Mouse (Mus musculus): ENCODE measurements around the gene Car2. TPM values are rescaled to one million over a fixed set of nuclear protein-coding genes. Genes with fewer than 3 reads are reported as not detected.

The Car2 gene
- 31.0 and 38.2 TPM in 2 replicates for polyA plus RNA-seq (2014; fragmentation: Nextera tagmentation; extraction: Ambion mirVana)

DNA sequence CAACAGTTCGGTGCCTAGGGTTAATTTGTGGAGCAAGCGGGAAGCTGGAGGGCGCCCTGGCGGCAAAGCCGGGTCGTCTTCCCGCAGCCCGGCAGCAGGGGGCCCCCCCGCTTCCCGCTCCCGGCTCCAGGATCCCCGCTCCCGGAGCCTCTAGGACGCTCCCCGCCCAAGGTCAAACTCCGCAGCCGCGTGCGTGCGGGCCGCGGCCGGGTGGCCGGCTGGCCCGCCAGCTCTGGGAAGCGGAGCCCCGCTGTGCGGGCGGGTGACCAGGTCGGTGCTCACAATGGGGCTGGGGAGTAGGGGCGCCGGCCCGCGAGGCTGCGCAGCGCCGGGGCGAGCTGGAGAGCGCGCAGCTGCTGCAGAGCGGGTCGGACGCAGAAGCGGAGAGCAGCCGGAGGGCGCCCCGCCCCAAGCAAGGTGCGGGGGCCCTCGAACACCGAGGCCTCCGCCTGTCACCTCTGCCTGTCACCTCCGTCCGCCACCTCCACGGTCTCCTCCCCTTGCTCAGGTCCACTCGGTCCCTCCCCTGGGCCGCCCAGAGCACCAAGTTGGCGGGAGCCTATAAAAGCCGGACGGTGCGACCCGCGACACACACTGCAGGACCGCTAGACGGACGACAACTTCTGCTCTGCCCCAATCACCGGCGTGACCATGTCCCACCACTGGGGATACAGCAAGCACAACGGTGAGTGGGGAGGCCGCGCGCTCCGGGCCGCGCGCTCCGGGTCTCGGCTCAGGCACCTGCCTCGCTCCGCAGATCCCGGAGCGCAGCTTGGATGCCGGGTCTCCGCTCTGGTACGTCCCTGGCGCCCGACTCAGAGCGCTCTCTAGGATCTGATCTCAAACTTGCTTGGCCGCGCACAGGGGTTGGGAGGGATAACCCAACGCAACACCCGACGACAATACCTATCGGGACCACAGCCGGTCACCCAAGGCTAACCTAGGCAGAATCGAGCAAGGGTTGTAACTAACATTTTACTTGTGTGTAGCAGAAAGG, at the start of gene Car2:
Car2 (plus strand) TSS at position 172 of the 997 bp plus-strand sequence.
- Histone ChIP-seq H3K4me1 (ENCODE audit: control insufficient read depth, insufficient read depth, low read length) (no peaks in the 10 kb centered on the region), H3K36me3 (ENCODE audit: control insufficient read depth, insufficient read depth, low read length) (no peaks in the 10 kb centered on the region), H3K4me3 (ENCODE audit: low read length) (peak within 1 kb of the TSS; percentile 72), H3K9me3 (ENCODE audit: control insufficient read depth, low read length) (no peaks in the 10 kb centered on the region), H3K27me3 (ENCODE audit: control insufficient read depth, insufficient read depth, low read length) (no peaks in the 10 kb centered on the region), H3K27ac (ENCODE audit: low read depth, low read length) (no peak within 1 kb of the TSS), H3K9ac (ENCODE audit: low read depth, low read length) (peak within 1 kb of the TSS; percentile 63), H3K4me2 (replicated peaks; ENCODE audit: low read depth, low read length) (peak within 1 kb of the TSS; percentile 72)
- under 1% methylated on average over 72 of the region's 95 CpGs for WGBS
- ATAC-seq (ENCODE audit: low FRiP score, low TSS enrichment), result peak; percentile 91

DNA sequence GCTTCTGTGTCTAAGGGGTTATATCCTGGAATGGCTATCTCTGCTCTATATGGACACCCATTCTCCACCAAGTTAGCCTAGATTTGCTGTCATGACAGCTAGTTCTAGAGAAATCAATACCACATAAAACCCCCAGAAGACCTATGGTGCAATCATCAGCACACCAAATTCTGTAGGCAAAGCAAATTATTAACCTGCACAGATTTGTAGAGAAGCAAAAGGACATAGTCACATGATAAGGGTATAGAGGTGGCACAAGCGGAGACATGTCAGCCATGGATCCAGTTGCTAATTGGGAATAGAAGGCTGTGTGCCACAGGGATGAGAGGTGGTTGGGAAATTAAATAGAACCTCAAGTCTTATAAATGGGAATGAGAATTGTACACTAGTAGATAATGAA, 47.1 kb upstream of the Car2 start:
- ATAC-seq (ENCODE audit: low FRiP score, low TSS enrichment), result no peak
- H3K4me1 ChIP-seq (ENCODE audit: control insufficient read depth, insufficient read depth, low read length), result no peaks in the 10 kb centered on the region
- no peaks in the 10 kb centered on the region for H3K36me3 ChIP-seq (ENCODE audit: control insufficient read depth, insufficient read depth, low read length)
- H3K9me3 ChIP-seq (ENCODE audit: control insufficient read depth, low read length), result no peaks in the 10 kb centered on the region
- H3K27me3 ChIP-seq (ENCODE audit: control insufficient read depth, insufficient read depth, low read length), result no peaks in the 10 kb centered on the region
- H3K4me2 ChIP-seq (replicated peaks; ENCODE audit: low read depth, low read length), result no peak overlapping the region
- H3K27ac ChIP-seq (ENCODE audit: low read depth, low read length), result no peak overlapping the region
- WGBS, result 97% methylated on average over 1 of the region's 1 CpGs
- no peak overlapping the region for H3K9ac ChIP-seq (ENCODE audit: low read depth, low read length)
- no peak overlapping the region for H3K4me3 ChIP-seq (ENCODE audit: low read length)

DNA sequence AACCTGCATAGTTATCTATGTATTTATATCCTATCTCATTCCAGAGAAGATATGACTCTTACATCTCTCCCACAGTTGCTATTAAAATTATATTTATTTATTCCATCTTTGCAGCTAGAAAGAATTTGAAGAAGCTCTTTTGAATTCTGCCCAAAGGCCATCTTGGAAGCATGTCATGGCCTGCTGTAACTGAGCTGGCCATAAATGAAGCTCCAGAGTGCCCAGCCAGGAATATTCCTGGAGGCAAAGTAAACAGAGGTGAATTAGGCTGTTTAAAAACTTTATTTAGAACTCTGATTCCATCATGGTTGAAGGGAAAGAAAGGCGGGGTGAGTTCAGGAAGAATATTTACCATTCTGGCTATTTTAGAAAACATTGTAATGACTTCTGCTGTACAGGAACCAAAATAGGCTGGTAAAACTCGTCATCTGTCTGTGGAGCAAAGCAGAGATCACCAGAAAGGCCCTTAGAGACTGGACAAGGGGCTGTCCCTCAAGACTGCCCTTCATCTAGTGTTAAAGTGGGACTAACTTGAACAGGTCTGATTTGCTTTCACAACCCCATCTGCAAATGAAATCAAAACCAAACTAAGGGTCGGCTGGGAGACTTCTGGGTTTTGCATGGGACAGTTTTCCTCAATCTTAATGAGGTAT, 46.5 kb upstream of the Car2 start:
- WGBS, result 83% methylated on average over 3 of the region's 3 CpGs
- H3K4me3 ChIP-seq (ENCODE audit: low read length), result no peak overlapping the region
- no peaks in the 10 kb centered on the region for H3K4me1 ChIP-seq (ENCODE audit: control insufficient read depth, insufficient read depth, low read length)
- H3K9ac ChIP-seq (ENCODE audit: low read depth, low read length), result no peak overlapping the region
- no peak overlapping the region for H3K27ac ChIP-seq (ENCODE audit: low read depth, low read length)
- no peaks in the 10 kb centered on the region for H3K27me3 ChIP-seq (ENCODE audit: control insufficient read depth, insufficient read depth, low read length)
- H3K4me2 ChIP-seq (replicated peaks; ENCODE audit: low read depth, low read length), result no peak overlapping the region
- H3K9me3 ChIP-seq (ENCODE audit: control insufficient read depth, low read length), result no peaks in the 10 kb centered on the region
- ATAC-seq (ENCODE audit: low FRiP score, low TSS enrichment), result no peak
- no peaks in the 10 kb centered on the region for H3K36me3 ChIP-seq (ENCODE audit: control insufficient read depth, insufficient read depth, low read length)

DNA sequence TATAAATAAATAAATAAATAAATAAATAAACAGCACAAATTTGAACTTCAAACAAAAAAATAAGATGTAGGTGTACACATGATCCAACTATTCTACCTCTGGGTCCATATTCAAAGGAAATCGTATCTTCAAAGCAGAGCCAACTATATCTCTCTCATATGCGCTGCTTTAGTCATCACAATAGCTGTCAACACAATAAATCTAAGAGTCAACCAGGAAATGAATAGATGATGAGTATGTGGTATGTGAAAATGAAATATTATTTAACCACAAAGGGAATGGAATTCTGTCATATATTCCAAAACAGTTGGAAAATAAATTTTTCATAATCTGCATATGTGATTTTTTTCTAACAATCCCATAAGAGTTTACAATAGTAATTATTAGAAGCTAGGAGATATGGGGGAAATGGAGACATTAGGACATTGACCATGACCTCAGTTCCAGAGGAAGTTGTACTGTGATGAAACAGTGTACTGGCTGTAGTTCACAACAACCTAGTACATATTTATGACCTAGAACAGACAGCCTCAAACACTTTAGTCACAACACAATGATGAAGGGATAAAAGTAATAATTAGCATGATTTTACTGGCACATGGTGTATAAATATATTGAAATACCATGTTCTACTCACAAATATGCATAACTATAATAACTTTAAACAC, 37.4 kb upstream of the Car2 start:
- 88% methylated on average over 2 of the region's 2 CpGs for WGBS
- H3K4me2 ChIP-seq (replicated peaks; ENCODE audit: low read depth, low read length), result no peak overlapping the region
- ATAC-seq (ENCODE audit: low FRiP score, low TSS enrichment), result no peak
- no peak overlapping the region for H3K4me3 ChIP-seq (ENCODE audit: low read length)
- H3K27me3 ChIP-seq (ENCODE audit: control insufficient read depth, insufficient read depth, low read length), result no peaks in the 10 kb centered on the region
- H3K27ac ChIP-seq (ENCODE audit: low read depth, low read length), result no peak overlapping the region
- no peaks in the 10 kb centered on the region for H3K9me3 ChIP-seq (ENCODE audit: control insufficient read depth, low read length)
- no peak overlapping the region for H3K9ac ChIP-seq (ENCODE audit: low read depth, low read length)
- H3K4me1 ChIP-seq (ENCODE audit: control insufficient read depth, insufficient read depth, low read length), result no peaks in the 10 kb centered on the region
- no peaks in the 10 kb centered on the region for H3K36me3 ChIP-seq (ENCODE audit: control insufficient read depth, insufficient read depth, low read length)

DNA sequence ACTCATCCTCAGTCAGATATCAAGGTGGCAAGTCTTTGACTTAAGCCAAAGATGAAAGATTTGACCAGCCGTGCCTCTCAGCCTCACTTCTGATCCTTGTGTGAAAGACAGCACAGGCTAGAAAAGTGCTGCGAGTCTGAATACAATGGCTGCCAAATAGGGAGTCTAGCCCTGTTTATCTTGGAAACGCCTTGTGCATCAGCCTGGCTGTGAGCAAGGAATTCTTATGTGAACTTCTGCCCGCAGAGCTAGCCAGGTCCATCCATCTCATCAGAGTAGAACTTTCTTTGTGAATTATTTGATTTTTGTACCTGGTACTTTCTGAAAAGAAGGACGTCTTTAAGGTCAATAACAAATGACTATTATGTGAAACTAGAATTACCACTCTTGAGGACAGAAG, 32.1 kb upstream of the Car2 start:
- 69% methylated on average over 5 of the region's 5 CpGs for WGBS
- H3K9ac ChIP-seq (ENCODE audit: low read depth, low read length), result no peak overlapping the region
- H3K4me3 ChIP-seq (ENCODE audit: low read length), result no peak overlapping the region
- no peak overlapping the region for H3K4me2 ChIP-seq (replicated peaks; ENCODE audit: low read depth, low read length)
- no peak for ATAC-seq (ENCODE audit: low FRiP score, low TSS enrichment)
- no peak overlapping the region for H3K27ac ChIP-seq (ENCODE audit: low read depth, low read length)
- no peaks in the 10 kb centered on the region for H3K9me3 ChIP-seq (ENCODE audit: control insufficient read depth, low read length)
- H3K4me1 ChIP-seq (ENCODE audit: control insufficient read depth, insufficient read depth, low read length), result no peaks in the 10 kb centered on the region
- no peaks in the 10 kb centered on the region for H3K36me3 ChIP-seq (ENCODE audit: control insufficient read depth, insufficient read depth, low read length)
- H3K27me3 ChIP-seq (ENCODE audit: control insufficient read depth, insufficient read depth, low read length), result no peaks in the 10 kb centered on the region

DNA sequence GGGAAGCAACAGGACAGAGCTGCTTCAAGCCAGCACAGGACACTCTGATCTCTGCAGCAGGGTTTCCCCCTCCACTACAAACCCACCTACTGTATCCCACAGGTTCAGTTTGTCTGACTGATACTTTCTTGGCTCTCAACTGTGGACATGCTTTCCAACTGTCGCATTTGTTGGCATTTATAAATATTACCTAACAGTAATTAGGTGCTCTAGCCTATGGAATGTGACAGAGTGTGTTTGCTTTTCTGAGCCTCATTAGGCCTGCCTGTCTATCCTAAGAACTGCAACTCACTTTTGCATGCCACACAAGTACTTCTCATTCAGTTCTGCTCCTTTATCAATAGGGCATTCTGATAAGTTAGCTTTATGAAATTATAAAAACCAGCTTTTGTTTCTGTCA, 31.6 kb upstream of the Car2 start:
- Histone ChIP-seq H3K27me3 (ENCODE audit: control insufficient read depth, insufficient read depth, low read length) (no peaks in the 10 kb centered on the region), H3K4me2 (replicated peaks; ENCODE audit: low read depth, low read length) (no peak overlapping the region), H3K4me3 (ENCODE audit: low read length) (no peak overlapping the region), H3K36me3 (ENCODE audit: control insufficient read depth, insufficient read depth, low read length) (no peaks in the 10 kb centered on the region), H3K27ac (ENCODE audit: low read depth, low read length) (no peak overlapping the region), H3K4me1 (ENCODE audit: control insufficient read depth, insufficient read depth, low read length) (no peaks in the 10 kb centered on the region), H3K9ac (ENCODE audit: low read depth, low read length) (no peak overlapping the region), H3K9me3 (ENCODE audit: control insufficient read depth, low read length) (no peaks in the 10 kb centered on the region)
- 25% methylated on average over 1 of the region's 1 CpGs for WGBS
- ATAC-seq (ENCODE audit: low FRiP score, low TSS enrichment), result no peak

DNA sequence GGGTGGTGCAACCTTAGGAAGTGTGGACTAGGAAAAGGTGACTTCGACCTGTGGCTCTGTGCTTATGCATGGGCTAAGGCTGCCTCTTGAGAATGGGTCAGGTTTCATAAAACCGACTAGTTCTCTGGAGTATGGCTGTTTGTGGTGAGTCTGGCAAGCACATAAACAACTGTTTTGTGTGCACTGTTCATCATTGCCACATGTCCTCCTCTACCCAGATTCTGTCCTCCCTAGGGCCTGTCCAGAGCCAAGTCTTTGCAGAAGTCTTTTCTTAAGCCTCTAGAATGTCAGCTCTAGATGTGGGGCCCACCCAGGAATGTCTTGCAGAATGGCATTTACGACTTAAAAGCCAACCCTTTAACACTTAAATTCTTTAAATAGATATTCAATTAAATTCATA, 28.2 kb upstream of the Car2 start:
- Histone ChIP-seq H3K4me1 (ENCODE audit: control insufficient read depth, insufficient read depth, low read length) (no peaks in the 10 kb centered on the region), H3K4me3 (ENCODE audit: low read length) (no peak overlapping the region), H3K27ac (ENCODE audit: low read depth, low read length) (no peak overlapping the region), H3K27me3 (ENCODE audit: control insufficient read depth, insufficient read depth, low read length) (no peaks in the 10 kb centered on the region), H3K9ac (ENCODE audit: low read depth, low read length) (no peak overlapping the region), H3K4me2 (replicated peaks; ENCODE audit: low read depth, low read length) (no peak overlapping the region), H3K9me3 (ENCODE audit: control insufficient read depth, low read length) (no peaks in the 10 kb centered on the region), H3K36me3 (ENCODE audit: control insufficient read depth, insufficient read depth, low read length) (no peaks in the 10 kb centered on the region)
- WGBS, result 87% methylated on average over 3 of the region's 3 CpGs
- no peak for ATAC-seq (ENCODE audit: low FRiP score, low TSS enrichment)

DNA sequence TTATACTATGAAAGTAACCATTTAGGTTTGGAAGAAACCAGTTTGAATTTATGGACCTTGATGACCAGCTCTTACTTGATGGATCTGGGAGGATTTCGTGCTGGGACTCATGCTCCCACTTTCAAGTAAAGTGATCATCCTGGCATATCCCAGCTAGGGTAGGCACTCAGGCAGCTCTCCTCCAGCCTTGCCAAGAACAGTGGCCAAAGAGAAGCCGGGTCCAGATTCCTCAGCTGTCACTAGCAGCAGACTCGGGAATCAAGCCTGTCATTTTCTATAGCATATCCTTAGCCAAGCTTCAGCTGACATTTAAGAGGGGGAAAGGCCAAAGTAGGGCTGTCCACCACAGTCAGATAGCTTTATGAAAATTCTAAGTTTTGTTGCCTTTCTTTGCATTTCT, 25.8 kb upstream of the Car2 start:
- no peak for ATAC-seq (ENCODE audit: low FRiP score, low TSS enrichment)
- Histone ChIP-seq H3K27me3 (ENCODE audit: control insufficient read depth, insufficient read depth, low read length) (no peaks in the 10 kb centered on the region), H3K36me3 (ENCODE audit: control insufficient read depth, insufficient read depth, low read length) (no peaks in the 10 kb centered on the region), H3K9me3 (ENCODE audit: control insufficient read depth, low read length) (no peaks in the 10 kb centered on the region), H3K4me2 (replicated peaks; ENCODE audit: low read depth, low read length) (no peak overlapping the region), H3K4me3 (ENCODE audit: low read length) (no peak overlapping the region), H3K27ac (ENCODE audit: low read depth, low read length) (no peak overlapping the region), H3K4me1 (ENCODE audit: control insufficient read depth, insufficient read depth, low read length) (no peaks in the 10 kb centered on the region), H3K9ac (ENCODE audit: low read depth, low read length) (no peak overlapping the region)
- 83% methylated on average over 3 of the region's 3 CpGs for WGBS

Measured in kidney, embryonic 14.5 days (tissue).